Mouse (Mus musculus) MEL (cell line): ENCODE data around the gene S1pr4. TPM values are rescaled to one million over a fixed set of nuclear protein-coding genes. Genes with fewer than 3 reads are reported as not detected.

Experiments used
- DNase-seq: peaks from one replicate; pipeline ENCODE4 v3.0.0; 2011; ENCODE audit warnings: low read depth, low spot score
- H3K27ac ChIP-seq: 2 replicates; pipeline ENCODE4 v1.5.1; 2012; ENCODE audit warnings: low read depth, mild to moderate bottlenecking, control low read depth, low read length, moderate library complexity; ENCODE audit not compliant: control insufficient read depth
- H3K27me3 ChIP-seq, 2 experiments: fragments of 150-350 bp in 1 of 2; sonication (generic) in 1 of 2; 2 replicates each; pipeline ENCODE4 v1.6.1; 2012; ENCODE audit warnings: low read length in 2 of 2, mild to moderate bottlenecking in 2 of 2, improper control_type of control experiment in 1 of 2, moderate library complexity in 1 of 2; ENCODE audit not compliant: insufficient read depth in 2 of 2, control insufficient read depth in 1 of 2
- H3K36me3 ChIP-seq, 2 experiments: 2 replicates each; pipeline ENCODE4 v1.6.1; 2012 to 2014; ENCODE audit warnings: low read length in 2 of 2, improper control_type of control experiment in 1 of 2, inconsistent platforms in 1 of 2, mild to moderate bottlenecking in 1 of 2; ENCODE audit not compliant: insufficient read depth in 2 of 2, control insufficient read depth in 1 of 2
- H3K4me1 ChIP-seq, 2 experiments: fragments of 150-350 bp in 1 of 2; sonication (generic) in 1 of 2; 2 replicates each; pipeline ENCODE4 v1.6.1; 2012; ENCODE audit warnings: low read length in 2 of 2, improper control_type of control experiment in 1 of 2, mild to moderate bottlenecking in 1 of 2; ENCODE audit not compliant: insufficient read depth in 2 of 2, control insufficient read depth in 1 of 2
- H3K4me3 ChIP-seq, 2 experiments: fragments of 150-350 bp in 1 of 2; sonication (generic) in 1 of 2; 2 replicates each; pipeline ENCODE4 v1.5.1; 2012; ENCODE audit warnings: low read depth in 2 of 2, low read length in 2 of 2, mild to moderate bottlenecking in 2 of 2, moderate library complexity in 2 of 2, control low read depth in 1 of 2, improper control_type of control experiment in 1 of 2; ENCODE audit not compliant: control insufficient read depth in 1 of 2, insufficient read depth in 1 of 2
- H3K79me2 ChIP-seq: 2 replicates; pipeline ENCODE4 v1.6.1; 2012; ENCODE audit warnings: mild to moderate bottlenecking, low read length, moderate library complexity; ENCODE audit not compliant: control insufficient read depth, poor library complexity, insufficient read depth
- H3K9ac ChIP-seq: 2 replicates; pipeline ENCODE4 v1.6.1; 2012; ENCODE audit warnings: low read depth, mild to moderate bottlenecking, control low read depth, low read length, moderate library complexity; ENCODE audit not compliant: control insufficient read depth, poor library complexity, severe bottlenecking
- H3K9me3 ChIP-seq: fragments of 150-350 bp; sonication (generic); replicated peaks from 2 replicates; pipeline ENCODE4 v1.6.1; 2012; ENCODE audit warnings: mild to moderate bottlenecking, low read length, improper control_type of control experiment, moderate library complexity; ENCODE audit not compliant: insufficient read depth
- CHD1 ChIP-seq: IDR thresholded peaks from 2 replicates; pipeline ENCODE4 v1.6.1; 2012; ENCODE audit warnings: low read depth, mild to moderate bottlenecking, inconsistent platforms, low read length, improper control_type of control experiment
- CHD2 ChIP-seq: IDR thresholded peaks from 2 replicates; pipeline ENCODE4 v1.6.1; 2011; ENCODE audit warnings: low read length, improper control_type of control experiment
- ELF1 ChIP-seq: IDR thresholded peaks from 2 replicates; pipeline ENCODE4 v1.6.1; 2014; ENCODE audit warnings: low read depth, mild to moderate bottlenecking, inconsistent platforms, low read length, improper control_type of control experiment, moderate library complexity
- EP300 ChIP-seq, 2 experiments: IDR thresholded peaks; 2 replicates each; pipeline ENCODE4 v1.6.1; 2011; ENCODE audit warnings: improper control_type of control experiment in 2 of 2, low read length in 2 of 2, low read depth in 1 of 2, mild to moderate bottlenecking in 1 of 2
- ETS1 ChIP-seq: IDR thresholded peaks from 2 replicates; pipeline ENCODE4 v1.6.1; 2012; ENCODE audit warnings: low read depth, mild to moderate bottlenecking, inconsistent platforms, low read length, improper control_type of control experiment, moderate library complexity
- GATA1 ChIP-seq: IDR thresholded peaks from 2 replicates; pipeline ENCODE4 v1.6.1; 2011; ENCODE audit warnings: low read depth, low read length, improper control_type of control experiment
- JUND ChIP-seq: IDR thresholded peaks from 2 replicates; pipeline ENCODE4 v1.6.1; 2011; ENCODE audit warnings: low read depth, mild to moderate bottlenecking, improper control_type of control experiment, low read length
- KAT2A ChIP-seq: conservative IDR thresholded peaks from 2 replicates; pipeline ENCODE4 v1.6.1; 2012; ENCODE audit warnings: low read depth, low read length, improper control_type of control experiment, inconsistent platforms
- MAX ChIP-seq: IDR thresholded peaks from 2 replicates; pipeline ENCODE4 v1.6.1; 2011; ENCODE audit warnings: low read length, improper control_type of control experiment
- MAZ ChIP-seq: IDR thresholded peaks from 2 replicates; pipeline ENCODE4 v1.6.1; 2012; ENCODE audit warnings: low read depth, mild to moderate bottlenecking, inconsistent platforms, low read length, improper control_type of control experiment
- MXI1 ChIP-seq: IDR thresholded peaks from 2 replicates; pipeline ENCODE4 v1.6.1; 2011; ENCODE audit warnings: mild to moderate bottlenecking, low read depth, low read length, improper control_type of control experiment
- MYB ChIP-seq: IDR thresholded peaks from 2 replicates; pipeline ENCODE4 v1.6.1; 2011; ENCODE audit warnings: mild to moderate bottlenecking, low read depth, low read length, improper control_type of control experiment
- MYC ChIP-seq: IDR thresholded peaks from 2 replicates; pipeline ENCODE4 v1.6.1; 2011; ENCODE audit warnings: low read depth, mild to moderate bottlenecking, low read length, improper control_type of control experiment, moderate library complexity
- NELFE ChIP-seq: IDR thresholded peaks from 2 replicates; pipeline ENCODE4 v1.6.1; 2011; ENCODE audit warnings: low read depth, low read length, improper control_type of control experiment
- NRF1 ChIP-seq: IDR thresholded peaks from 2 replicates; pipeline ENCODE4 v1.6.1; 2014; ENCODE audit warnings: low read depth, mild to moderate bottlenecking, inconsistent platforms, low read length, improper control_type of control experiment, moderate library complexity; ENCODE audit not compliant: poor library complexity, insufficient read depth, severe bottlenecking
- POLR2A ChIP-seq, 2 experiments: IDR thresholded peaks; 2 replicates each; pipeline ENCODE4 v1.6.1; 2011 to 2012; ENCODE audit warnings: low read length in 2 of 2, mild to moderate bottlenecking in 2 of 2, control low read depth in 1 of 2, improper control_type of control experiment in 1 of 2, low read depth in 1 of 2, moderate library complexity in 1 of 2; ENCODE audit not compliant: control insufficient read depth in 1 of 2, insufficient read depth in 1 of 2, poor library complexity in 1 of 2
- RCOR1 ChIP-seq: IDR thresholded peaks from 2 replicates; pipeline ENCODE4 v1.6.1; 2012; ENCODE audit warnings: low read depth, mild to moderate bottlenecking, inconsistent platforms, low read length, improper control_type of control experiment
- SIN3A ChIP-seq: IDR thresholded peaks from 2 replicates; pipeline ENCODE4 v1.6.1; 2012; ENCODE audit warnings: low read length, improper control_type of control experiment, inconsistent platforms
- SMC3 ChIP-seq: IDR thresholded peaks from 2 replicates; pipeline ENCODE4 v1.6.1; 2011; ENCODE audit warnings: low read depth, low read length, improper control_type of control experiment
- TAL1 ChIP-seq: IDR thresholded peaks from 2 replicates; pipeline ENCODE4 v1.6.1; 2012; ENCODE audit warnings: mild to moderate bottlenecking, inconsistent platforms, low read length, moderate library complexity, mixed read lengths
- TCF12 ChIP-seq: IDR thresholded peaks from 2 replicates; pipeline ENCODE4 v1.6.1; 2014; ENCODE audit warnings: low read depth, mild to moderate bottlenecking, inconsistent platforms, low read length, improper control_type of control experiment, moderate library complexity
- UBTF ChIP-seq: IDR thresholded peaks from 2 replicates; pipeline ENCODE4 v1.6.1; 2012; ENCODE audit warnings: low read depth, mild to moderate bottlenecking, inconsistent platforms, low read length, improper control_type of control experiment, moderate library complexity, borderline replicate concordance; ENCODE audit not compliant: insufficient read depth
- USF2 ChIP-seq, 2 experiments: IDR thresholded peaks; 2 replicates each; pipeline ENCODE4 v1.6.1; 2011 to 2012; ENCODE audit warnings: improper control_type of control experiment in 2 of 2, low read length in 2 of 2, borderline replicate concordance in 1 of 2, inconsistent platforms in 1 of 2, low read depth in 1 of 2, mild to moderate bottlenecking in 1 of 2; ENCODE audit not compliant: insufficient read depth in 1 of 2
- ZC3H11A ChIP-seq: IDR thresholded peaks from 2 replicates; pipeline ENCODE4 v1.6.1; 2012; ENCODE audit warnings: low read depth, mild to moderate bottlenecking, inconsistent platforms, low read length, improper control_type of control experiment
- ZKSCAN1 ChIP-seq: IDR thresholded peaks from 2 replicates; pipeline ENCODE4 v1.6.1; 2012; ENCODE audit warnings: low read depth, mild to moderate bottlenecking, inconsistent platforms, low read length, improper control_type of control experiment, moderate library complexity
- ZNF384 ChIP-seq: IDR thresholded peaks from 2 replicates; pipeline ENCODE4 v1.6.1; 2012; ENCODE audit warnings: low read depth, mild to moderate bottlenecking, inconsistent platforms, low read length, improper control_type of control experiment
- polyA plus RNA-seq, 2 experiments: library from polyadenylated mRNA; stranded (reverse) in 1 of 2; unstranded in 1 of 2; fragments of >175 nt in 1 of 2; fragments of >200 nt in 1 of 2; gene quantifications; 2 replicates each; pipeline versions ENCODE4 v1.2.1 to v1.2.4; 2012; ENCODE audit warnings: low replicate concordance in 2 of 2, low read depth in 1 of 2; ENCODE audit not compliant: insufficient read length in 2 of 2, insufficient read depth in 1 of 2, missing spikeins in 1 of 2
- total RNA-seq: library from RNA; depleted of rRNA; stranded (reverse); fragments of 300-350 nt; gene quantifications from 2 replicates; pipeline ENCODE4 v1.2.3, GENCODE M21; 2012

Gene S1pr4
- total and polyA plus RNA-seq, 3 experiments, result 1.6 to 2.1 TPM; not detected in 1

GRCm38 (mm10) chr10:81519978-81520365, 20.0 kb upstream of the S1pr4 start:
- no peak overlapping the region for H3K4me3 ChIP-seq
- no peak for DNase-seq
- H3K27me3 ChIP-seq, result no peaks in the 10 kb centered on the region
- H3K4me1 ChIP-seq, result peaks cover 10 to 41% of the 10 kb centered on the region in 2 experiments
- TF ChIP-seq ELF1 (no peak), NELFE (no peak), NRF1 (no peak), ZNF384 (no peak), JUND (no peak), MYC (no peak), MAX (no peak), UBTF (no peak), CHD1 (no peak), USF2 (IDR thresholded peaks at IDR 0.05; ENCODE audit: borderline replicate concordance in 1 of 2, insufficient read depth in 1 of 2, low read depth in 1 of 2, low read length in 2 of 2) (no peak), MYB (no peak), ZC3H11A (no peak), TCF12 (no peak), POLR2A (IDR thresholded peaks at IDR 0.05; ENCODE audit: control insufficient read depth in 1 of 2, insufficient read depth in 1 of 2, low read depth in 1 of 2, low read length in 2 of 2, poor library complexity in 1 of 2) (no peak), GATA1 (no peak), MXI1 (no peak), SIN3A (no peak; the same call in none of the 2 replicates)
- peaks cover 11% of the 10 kb centered on the region for H3K79me2 ChIP-seq
- H3K9ac ChIP-seq, result no peak overlapping the region
- peaks cover 0 to 27% of the 10 kb centered on the region in 2 experiments; a peak in 2 of 4 replicates for H3K36me3 ChIP-seq
- H3K9me3 ChIP-seq, result no peaks in the 10 kb centered on the region
- H3K27ac ChIP-seq, result peak overlapping the region; percentile 67

GRCm38 (mm10) chr10:81519227-81519977, 19.5 kb upstream of the S1pr4 start:
- Histone ChIP-seq H3K36me3 (peaks cover 0 to 27% of the 10 kb centered on the region in 2 experiments; a peak in 2 of 4 replicates), H3K4me1 (peaks cover 10 to 37% of the 10 kb centered on the region in 2 experiments), H3K9ac (no peak overlapping the region; the same call in 1 of the 2 replicates), H3K4me3 (no peak overlapping the region), H3K27me3 (no peaks in the 10 kb centered on the region), H3K79me2 (peaks cover 11% of the 10 kb centered on the region), H3K9me3 (no peaks in the 10 kb centered on the region), H3K27ac (peak overlapping the region; percentile 67)
- DNase-seq, result peak; percentile 76
- TF ChIP-seq ETS1 (peak; percentile 12; the same call in 1 of the 2 replicates), MYC (no peak; the same call in 1 of the 2 replicates), TAL1 (peak; percentile 79), USF2 (IDR thresholded peaks at IDR 0.05; ENCODE audit: borderline replicate concordance in 1 of 2, insufficient read depth in 1 of 2, low read depth in 1 of 2, low read length in 2 of 2) (no peak), EP300 (IDR thresholded peaks at IDR 0.05; ENCODE audit: low read depth in 1 of 2, low read length in 2 of 2) (peak; percentile 75 to 91), UBTF (no peak), TCF12 (peak; percentile 79), RCOR1 (peak; percentile 59), CHD2 (no peak), SMC3 (no peak), GATA1 (peak; percentile 77), MAZ (no peak), MXI1 (peak; percentile 5; the same call in 1 of the 2 replicates), MYB (peak; percentile 81), KAT2A (no peak), SIN3A (peak; percentile 28), ZKSCAN1 (no peak)
